Mouse (Mus musculus): ENCODE results near the gene Arhgef11. TPM values are rescaled to one million over a fixed set of nuclear protein-coding genes. Genes with fewer than 3 reads are reported as not detected.

Arhgef11 gene
- polyA plus RNA-seq, 1 experiment, result 31.0 TPM

Other genes starting within 250 kb of the Arhgef11 start
- 0.76 and 1.1 TPM in 2 replicates for gene Fcrl1, start 241.2 kb upstream of the Arhgef11 start, polyA plus RNA-seq (2012; rRNA removed)
- 0.06 and 0.07 TPM in 2 replicates for gene Fcrl5, start 181.8 kb upstream of the Arhgef11 start, polyA plus RNA-seq (2012; rRNA removed)
- 15.8 and 16.5 TPM in 2 replicates for gene Etv3, start 92.2 kb upstream of the Arhgef11 start, polyA plus RNA-seq (2012; rRNA removed)
- 3.2 and 3.9 TPM in 2 replicates for gene Lrrc71, start 131.1 kb downstream of the Arhgef11 start, polyA plus RNA-seq (2012; rRNA removed)
- gene Ntrk1, start 177.6 kb downstream of the Arhgef11 start, polyA plus RNA-seq (2012; rRNA removed), result 2.8 and 3.0 TPM in 2 replicates
- 2.0 and 2.8 TPM in 2 replicates for gene Insrr, start 179.4 kb downstream of the Arhgef11 start, polyA plus RNA-seq (2012; rRNA removed)
- 76.8 and 81.8 TPM in 2 replicates for gene Pear1, start 206.7 kb downstream of the Arhgef11 start, polyA plus RNA-seq (2012; rRNA removed)
- gene Sh2d2a, start 229.2 kb downstream of the Arhgef11 start, polyA plus RNA-seq (2012; rRNA removed), result 0.43 and 0.61 TPM in 2 replicates

Measured in gonadal fat pad, adult 2 months (tissue).